Mouse (Mus musculus): Measurements from ENCODE around the gene Nceh1.

Nceh1 gene

DNA sequence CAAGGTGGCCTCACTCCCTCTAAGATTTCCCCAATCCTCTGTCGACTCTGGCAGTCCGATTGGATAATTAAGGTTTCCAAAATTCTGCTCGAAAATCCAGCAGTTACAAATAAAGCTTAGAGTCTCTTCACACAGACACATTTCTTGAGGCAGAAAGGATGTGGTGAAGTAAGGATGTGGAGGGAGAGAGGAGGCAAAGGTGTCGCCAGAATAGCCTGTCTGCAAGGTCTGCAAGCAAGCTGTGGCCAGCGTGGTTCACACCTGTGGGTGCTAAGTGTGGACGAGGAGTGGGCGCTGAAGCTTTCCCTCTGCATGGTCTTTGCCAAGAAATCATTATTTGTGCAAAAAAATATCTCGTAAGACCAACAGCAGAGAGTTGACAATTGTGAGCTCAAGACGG is 139.8 kb downstream of the Nceh1 start:
- no peak for DNase-seq (ENCODE audit: low spot score)

DNA sequence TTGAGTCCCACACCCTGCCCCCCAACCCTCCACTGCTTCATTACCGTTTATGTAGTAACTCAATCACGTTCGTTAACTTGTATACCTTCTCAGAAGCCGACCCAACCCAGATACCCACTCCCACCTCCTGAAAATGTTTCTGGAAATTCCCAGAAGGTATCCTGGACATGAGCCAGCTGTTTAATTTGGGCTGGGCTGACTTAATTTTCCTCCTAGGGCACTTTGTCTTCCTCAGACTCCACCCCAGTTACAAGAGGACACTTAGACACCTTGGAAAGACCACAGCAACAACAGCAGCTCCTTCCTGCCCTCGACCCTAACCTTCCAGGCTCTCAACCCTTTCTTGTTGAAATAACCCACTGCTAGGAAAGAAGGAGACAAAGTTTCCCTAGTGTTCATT is 140.8 kb downstream of the Nceh1 start:
- DNase-seq (ENCODE audit: low spot score), result no peak

DNA sequence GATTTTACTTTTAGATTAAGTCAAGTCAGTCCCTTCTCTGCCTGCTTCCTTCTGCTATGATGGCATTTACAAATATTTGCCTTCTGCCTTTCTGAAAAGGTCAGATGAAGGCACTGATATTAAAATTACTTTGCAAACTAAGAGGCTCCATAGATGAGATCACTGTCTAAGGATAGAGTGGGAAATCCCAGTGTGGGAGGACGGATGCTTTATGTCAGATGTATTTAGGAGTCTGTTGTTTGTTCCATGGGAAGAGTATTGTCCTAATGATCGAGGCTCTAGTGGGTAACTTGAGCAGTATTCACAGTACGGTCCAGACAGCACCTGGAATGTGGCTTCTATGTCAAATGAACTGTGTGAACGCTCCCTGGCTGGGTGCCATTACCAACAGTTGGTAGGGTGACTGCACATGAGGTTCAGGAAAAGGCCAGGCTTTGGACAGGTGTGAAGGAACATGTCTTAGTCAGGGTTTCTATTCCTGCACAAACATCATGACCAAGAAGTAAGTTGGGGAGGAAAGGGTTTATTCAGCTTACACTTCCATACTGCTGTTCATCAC is 143.9 kb downstream of the Nceh1 start:
- DNase-seq (ENCODE audit: low spot score), result no peak

DNA sequence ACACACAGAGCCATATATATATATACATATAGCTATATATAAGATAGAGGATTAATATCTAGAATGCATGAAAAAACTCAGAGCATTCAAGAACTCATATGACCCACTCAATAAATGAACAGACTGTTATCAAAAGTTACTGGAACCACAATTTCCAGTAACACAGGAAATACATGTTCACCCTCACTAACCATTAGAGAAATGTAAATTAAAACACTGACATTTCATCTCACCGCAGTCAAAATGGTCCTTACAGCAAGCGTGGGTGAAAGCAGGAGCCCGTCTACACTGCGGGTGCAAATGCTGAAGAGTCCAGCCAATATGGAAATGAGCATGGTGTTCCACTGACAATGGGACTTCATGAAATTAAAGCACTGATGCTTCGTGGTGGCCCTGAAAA is 147.9 kb downstream of the Nceh1 start:
- no peak for DNase-seq (ENCODE audit: low spot score)

All from layer of hippocampus, adult 11-12 months (tissue).